Mouse (Mus musculus) forebrain, embryonic 15.5 days (tissue): ENCODE results near the gene Rbm6. TPM values are rescaled to one million over a fixed set of nuclear protein-coding genes. Genes with fewer than 3 reads are reported as not detected.

ENCODE experiments used
- ATAC-seq: fragments of 200-750 bp; cut with Nextera tagmentation; replicated peaks from 2 replicates; pipeline ENCODE4 v1.8.0; 2017; ENCODE audit warnings: mild to moderate bottlenecking, moderate TSS enrichment, moderate library complexity
- H3K27ac ChIP-seq: fragments of 300-500 bp; sonication (generic); replicated peaks from 2 replicates; pipeline ENCODE4 v1.5.1; 2015; ENCODE audit warnings: mild to moderate bottlenecking, inconsistent platforms
- H3K27me3 ChIP-seq: fragments of 300-500 bp; sonication (generic); 2 replicates; pipeline ENCODE4 v1.6.1; 2015; ENCODE audit warnings: inconsistent platforms
- H3K36me3 ChIP-seq: fragments of 300-500 bp; sonication (generic); 2 replicates; pipeline ENCODE4 v1.6.1; 2015; ENCODE audit warnings: mild to moderate bottlenecking, inconsistent platforms
- H3K4me1 ChIP-seq: fragments of 300-500 bp; sonication (generic); 2 replicates; pipeline ENCODE4 v1.6.1; 2015; ENCODE audit warnings: inconsistent platforms
- H3K4me2 ChIP-seq: fragments of 300-500 bp; sonication (generic); replicated peaks from 2 replicates; pipeline ENCODE4 v1.6.1; 2015; ENCODE audit warnings: mild to moderate bottlenecking, inconsistent platforms
- H3K4me3 ChIP-seq: fragments of 300-500 bp; sonication (generic); 2 replicates; pipeline ENCODE4 v1.5.1; 2015; ENCODE audit warnings: mild to moderate bottlenecking, inconsistent platforms
- H3K9ac ChIP-seq: fragments of 300-500 bp; sonication (generic); replicated peaks from 2 replicates; pipeline ENCODE4 v1.6.1; 2015; ENCODE audit warnings: mild to moderate bottlenecking, inconsistent platforms
- H3K9me3 ChIP-seq: fragments of 300-500 bp; sonication (generic); 2 replicates; pipeline ENCODE4 v1.6.1; 2016; ENCODE audit warnings: inconsistent platforms
- WGBS: fragments of 180-500 bp; shearing (Covaris S2); methylation state at CpG from one replicate; pipeline ENCODE4 v1.1.7; 2015; ENCODE audit warnings: mixed read lengths; 5-methylcytosine and 5-hydroxymethylcytosine counted together
- polyA plus RNA-seq: library from polyadenylated mRNA; unstranded; fragments of >200 nt; fragmentation: Nextera tagmentation; extraction: Ambion mirVana; gene quantifications from 2 replicates; pipeline ENCODE4 v1.2.1, GENCODE M21; 2015

The Rbm6 gene
- polyA plus RNA-seq, 1 experiment from 2014 or later = 125 TPM

DNA sequence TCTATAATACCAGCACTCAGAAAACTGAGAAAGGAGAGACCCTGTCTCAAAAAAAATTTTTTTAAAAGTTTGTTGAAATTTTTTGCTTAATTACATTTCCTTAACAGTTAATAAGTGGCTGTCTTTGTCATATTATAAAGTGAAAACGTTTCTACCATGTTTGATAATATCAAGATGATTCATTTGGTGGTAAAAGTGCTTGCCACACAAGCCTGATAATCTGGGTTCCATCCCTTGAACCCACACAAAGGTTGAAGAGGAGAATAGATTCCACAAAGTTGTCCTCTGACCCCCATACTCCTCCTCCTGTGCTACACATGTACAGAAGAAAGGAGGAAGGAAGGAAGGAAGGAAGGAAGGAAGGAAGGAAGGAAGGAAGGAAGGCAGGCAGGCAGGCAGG lies 8.5 kb downstream of the Rbm6 start:
- 0 out of 2 replicates have a peak, but pooled peaks cover 3% of the 10 kb centered on the region for H3K36me3 ChIP-seq
- no peak for ATAC-seq
- H3K27ac ChIP-seq = no peak overlapping the region
- no peak overlapping the region for H3K4me2 ChIP-seq
- peaks cover 3% of the 10 kb centered on the region; the same call in 1 of the 2 replicates for H3K4me1 ChIP-seq
- no peak overlapping the region for H3K4me3 ChIP-seq
- H3K9ac ChIP-seq = no peak overlapping the region
- H3K27me3 ChIP-seq = no peaks in the 10 kb centered on the region
- 75% methylated on average over 1 of the region's 1 CpGs for WGBS
- no peaks in the 10 kb centered on the region for H3K9me3 ChIP-seq

DNA sequence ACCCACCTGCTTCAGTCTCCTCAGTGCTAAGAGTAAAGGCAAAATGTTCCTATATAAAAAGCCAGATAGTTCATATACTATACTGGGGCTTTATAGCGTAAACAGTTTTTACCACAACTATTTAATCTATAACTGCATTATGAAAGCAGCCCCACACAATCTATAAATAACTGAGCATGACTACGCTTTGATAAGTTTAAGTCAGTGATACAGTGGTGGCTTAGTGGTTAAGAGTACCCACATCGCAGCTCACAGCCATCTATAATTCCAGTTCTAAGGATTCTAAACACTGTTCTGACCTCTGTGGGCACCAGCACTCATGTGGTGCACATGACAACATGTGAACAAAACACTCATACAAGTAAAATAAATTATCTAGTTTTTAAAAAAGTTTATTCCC lies 14.7 kb downstream of the Rbm6 start:
- H3K9me3 ChIP-seq = no peaks in the 10 kb centered on the region
- 98% methylated on average over 3 of the region's 3 CpGs for WGBS
- no peaks in the 10 kb centered on the region for H3K4me1 ChIP-seq
- H3K9ac ChIP-seq = no peak overlapping the region
- no peaks in the 10 kb centered on the region for H3K27me3 ChIP-seq
- no peak for ATAC-seq
- no peak overlapping the region for H3K27ac ChIP-seq
- peaks cover 18% of the 10 kb centered on the region for H3K36me3 ChIP-seq
- no peak overlapping the region for H3K4me3 ChIP-seq
- no peak overlapping the region for H3K4me2 ChIP-seq

GRCm38 (mm10) chr9:107848922-107849321 lies 24.1 kb downstream of the Rbm6 start:
- Histone ChIP-seq H3K4me2 (no peak overlapping the region), H3K36me3 (peaks cover 54% of the 10 kb centered on the region), H3K4me3 (no peak overlapping the region), H3K27me3 (no peaks in the 10 kb centered on the region), H3K4me1 (no peaks in the 10 kb centered on the region), H3K27ac (no peak overlapping the region), H3K9me3 (no peaks in the 10 kb centered on the region), H3K9ac (no peak overlapping the region)
- 96% methylated on average over 7 of the region's 7 CpGs for WGBS
- ATAC-seq = no peak

DNA sequence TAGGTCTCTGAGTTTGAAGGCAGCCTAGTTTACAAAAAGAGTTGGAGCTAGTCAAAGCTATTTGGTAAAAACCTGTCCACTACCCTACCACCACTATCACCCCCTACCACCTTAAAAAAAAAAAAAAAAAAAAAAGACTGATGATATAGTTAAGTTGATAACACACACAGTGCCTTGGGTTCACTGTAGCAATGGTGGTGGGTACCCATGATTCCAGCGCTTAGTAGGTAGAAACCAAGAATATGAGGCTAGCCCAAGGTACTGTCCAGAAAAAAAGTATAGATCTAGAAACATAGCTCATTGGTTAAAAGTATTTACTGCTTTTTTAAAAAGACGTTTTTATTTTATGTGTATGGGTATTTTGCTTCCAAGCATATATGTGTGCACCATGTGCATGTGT lies 30.3 kb downstream of the Rbm6 start:
- no peaks in the 10 kb centered on the region for H3K9me3 ChIP-seq
- no peaks in the 10 kb centered on the region for H3K27me3 ChIP-seq
- H3K4me3 ChIP-seq = no peak overlapping the region
- H3K36me3 ChIP-seq = peaks cover 34% of the 10 kb centered on the region
- no peak overlapping the region for H3K4me2 ChIP-seq
- no peaks in the 10 kb centered on the region for H3K4me1 ChIP-seq
- no peak for ATAC-seq
- WGBS = 97% methylated on average over 2 of the region's 2 CpGs
- no peak overlapping the region for H3K27ac ChIP-seq
- no peak overlapping the region for H3K9ac ChIP-seq

DNA sequence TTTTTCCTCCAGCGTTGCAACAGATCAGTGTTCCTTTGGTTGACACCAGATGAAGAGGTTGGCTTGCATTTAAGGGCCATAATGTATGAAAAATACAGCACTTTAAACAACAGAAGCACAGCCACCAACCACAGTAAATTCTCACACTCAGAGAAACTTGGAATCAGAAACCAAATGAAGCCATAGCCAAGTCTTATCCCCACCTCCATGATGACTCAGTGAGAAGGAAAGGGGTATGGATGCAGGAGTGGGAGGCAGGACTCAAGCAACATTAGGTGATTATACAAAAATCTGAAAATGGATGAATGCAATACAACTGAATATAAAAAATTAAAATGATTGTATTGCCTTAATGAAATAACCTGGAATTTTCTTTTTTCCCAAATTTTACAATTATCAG lies 34.2 kb downstream of the Rbm6 start:
- Histone ChIP-seq H3K9ac (no peak overlapping the region), H3K4me1 (no peaks in the 10 kb centered on the region), H3K4me2 (no peak overlapping the region), H3K36me3 (peaks cover 17% of the 10 kb centered on the region), H3K27ac (no peak overlapping the region), H3K9me3 (no peaks in the 10 kb centered on the region), H3K27me3 (no peaks in the 10 kb centered on the region), H3K4me3 (no peak overlapping the region)
- 94% methylated on average over 1 of the region's 1 CpGs for WGBS
- ATAC-seq = no peak

DNA sequence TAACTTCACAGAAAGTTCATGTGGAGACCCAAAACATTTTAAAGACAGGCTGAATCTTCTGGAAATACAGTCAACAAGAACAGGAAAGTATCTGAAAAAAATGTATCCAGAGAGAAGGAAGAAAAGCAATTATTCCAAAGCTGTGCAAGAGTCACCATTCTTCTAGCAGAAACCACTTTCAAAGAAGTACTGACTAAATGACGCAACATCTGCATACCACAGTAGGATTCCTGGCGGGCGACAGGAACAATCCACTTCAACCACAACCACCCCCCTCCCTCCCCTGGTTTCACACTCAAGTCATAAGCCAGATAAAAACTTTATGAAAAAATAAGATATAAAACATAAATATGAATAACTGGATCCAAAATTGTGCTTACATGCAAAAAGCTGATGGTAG lies 39.2 kb downstream of the Rbm6 start:
- no peak overlapping the region for H3K4me2 ChIP-seq
- ATAC-seq = no peak

DNA sequence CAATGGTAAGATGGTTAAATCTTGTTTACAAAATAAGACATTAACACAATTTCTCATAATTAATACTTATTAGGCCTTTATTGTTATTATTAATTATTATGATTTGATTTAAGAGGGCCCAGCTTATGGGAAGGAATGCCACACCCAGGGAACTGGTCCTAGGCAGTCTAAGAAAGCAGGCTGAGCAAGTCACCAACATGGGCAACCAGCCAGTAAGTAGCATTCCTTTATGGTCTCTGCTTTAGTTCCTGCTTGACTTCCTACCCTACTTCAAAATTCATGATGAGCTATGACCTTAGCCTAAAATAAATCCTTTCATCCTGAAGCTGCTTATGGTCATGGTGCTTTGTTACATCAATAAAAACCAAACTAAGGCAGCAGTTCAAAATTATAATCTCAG lies 41.3 kb downstream of the Rbm6 start:
- Histone ChIP-seq H3K4me2 (no peak overlapping the region), H3K27me3 (no peaks in the 10 kb centered on the region), H3K9ac (no peak overlapping the region), H3K27ac (no peak overlapping the region), H3K9me3 (no peaks in the 10 kb centered on the region), H3K36me3 (peaks cover 46% of the 10 kb centered on the region), H3K4me3 (no peak overlapping the region), H3K4me1 (no peaks in the 10 kb centered on the region)
- no peak for ATAC-seq

More for the DNA sequence above, 39.2 kb downstream of the Rbm6 start:
- no peaks in the 10 kb centered on the region for H3K4me1 ChIP-seq
- H3K9me3 ChIP-seq = no peaks in the 10 kb centered on the region
- no peak overlapping the region for H3K27ac ChIP-seq
- WGBS = 87% methylated on average over 3 of the region's 3 CpGs
- H3K27me3 ChIP-seq = no peaks in the 10 kb centered on the region
- peaks cover 44% of the 10 kb centered on the region for H3K36me3 ChIP-seq
- H3K4me3 ChIP-seq = no peak overlapping the region
- H3K9ac ChIP-seq = no peak overlapping the region

DNA sequence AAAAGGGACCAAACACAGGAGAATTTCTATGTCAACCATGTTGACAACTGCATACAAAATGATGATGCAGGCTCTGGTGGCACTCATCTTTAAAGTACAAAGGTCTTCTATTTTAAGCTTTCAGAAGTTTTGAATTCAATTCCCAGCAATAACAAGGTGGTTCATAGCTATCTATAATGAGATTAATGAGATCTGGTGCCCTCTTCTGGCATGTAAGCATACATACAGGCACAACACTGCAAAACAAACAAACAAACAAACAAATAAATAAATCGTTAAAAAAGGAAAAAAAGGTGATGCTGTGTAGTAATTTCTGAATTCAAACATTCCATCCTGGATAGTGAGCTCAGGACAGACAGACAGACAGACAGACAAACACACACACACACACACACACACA lies 60.9 kb downstream of the Rbm6 start:
- H3K4me2 ChIP-seq = no peak overlapping the region
- 82% methylated on average over 1 of the region's 1 CpGs for WGBS
- H3K27ac ChIP-seq = no peak overlapping the region
- H3K36me3 ChIP-seq = peaks cover 28% of the 10 kb centered on the region
- no peak for ATAC-seq
- H3K9ac ChIP-seq = no peak overlapping the region
- H3K4me3 ChIP-seq = no peak overlapping the region
- H3K9me3 ChIP-seq = no peaks in the 10 kb centered on the region
- H3K27me3 ChIP-seq = no peaks in the 10 kb centered on the region
- no peaks in the 10 kb centered on the region for H3K4me1 ChIP-seq

DNA sequence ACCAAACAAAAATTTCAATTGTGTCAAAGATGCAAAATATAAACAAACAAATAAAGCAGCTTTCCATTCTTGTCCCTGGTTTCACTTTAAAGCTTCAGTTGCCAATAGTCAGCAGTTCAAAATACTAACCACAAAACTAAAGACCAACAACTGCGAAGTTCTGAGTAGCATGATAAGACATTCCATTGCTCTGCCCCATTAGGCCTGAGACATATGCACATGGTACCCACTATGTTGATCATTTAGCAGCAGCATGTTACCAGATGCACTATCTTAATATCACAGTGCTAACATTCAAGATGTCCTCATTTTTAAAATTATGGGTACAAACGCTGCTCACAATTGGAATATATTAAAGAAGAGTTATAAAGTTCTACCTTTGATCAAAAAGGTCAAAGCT lies 62.1 kb downstream of the Rbm6 start:
- Histone ChIP-seq H3K9me3 (no peaks in the 10 kb centered on the region), H3K9ac (no peak overlapping the region), H3K4me2 (no peak overlapping the region), H3K27me3 (no peaks in the 10 kb centered on the region), H3K4me1 (no peaks in the 10 kb centered on the region), H3K27ac (no peak overlapping the region), H3K36me3 (peaks cover 23% of the 10 kb centered on the region; the same call in 1 of the 2 replicates), H3K4me3 (no peak overlapping the region)
- no peak for ATAC-seq
- WGBS = 93% methylated on average over 2 of the region's 2 CpGs

DNA sequence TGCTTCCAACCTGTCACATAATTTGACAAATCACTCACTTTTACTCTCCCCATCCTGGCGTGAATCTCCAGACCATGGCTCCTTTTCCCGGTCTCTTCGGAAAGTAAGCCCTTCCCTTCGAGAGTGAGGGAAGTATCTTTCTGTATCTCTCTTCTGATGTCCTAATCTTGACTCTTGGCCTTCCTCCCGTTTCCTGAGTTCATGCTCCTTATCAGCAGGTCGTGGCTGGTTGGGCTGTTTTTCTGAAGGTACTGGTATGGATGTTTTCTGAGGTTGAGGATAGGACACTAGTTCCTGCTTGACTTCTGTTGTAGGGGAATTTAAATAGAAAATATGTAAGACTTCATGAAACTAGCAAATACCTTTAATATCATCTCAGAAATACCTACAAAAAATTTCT lies 81.3 kb downstream of the Rbm6 start:
- Histone ChIP-seq H3K4me2 (no peak overlapping the region), H3K27me3 (no peaks in the 10 kb centered on the region), H3K4me3 (no peak overlapping the region), H3K27ac (no peak overlapping the region), H3K36me3 (peaks cover 72% of the 10 kb centered on the region), H3K9me3 (no peaks in the 10 kb centered on the region), H3K4me1 (no peaks in the 10 kb centered on the region), H3K9ac (no peak overlapping the region)
- WGBS = 93% methylated on average over 6 of the region's 6 CpGs
- no peak for ATAC-seq

DNA sequence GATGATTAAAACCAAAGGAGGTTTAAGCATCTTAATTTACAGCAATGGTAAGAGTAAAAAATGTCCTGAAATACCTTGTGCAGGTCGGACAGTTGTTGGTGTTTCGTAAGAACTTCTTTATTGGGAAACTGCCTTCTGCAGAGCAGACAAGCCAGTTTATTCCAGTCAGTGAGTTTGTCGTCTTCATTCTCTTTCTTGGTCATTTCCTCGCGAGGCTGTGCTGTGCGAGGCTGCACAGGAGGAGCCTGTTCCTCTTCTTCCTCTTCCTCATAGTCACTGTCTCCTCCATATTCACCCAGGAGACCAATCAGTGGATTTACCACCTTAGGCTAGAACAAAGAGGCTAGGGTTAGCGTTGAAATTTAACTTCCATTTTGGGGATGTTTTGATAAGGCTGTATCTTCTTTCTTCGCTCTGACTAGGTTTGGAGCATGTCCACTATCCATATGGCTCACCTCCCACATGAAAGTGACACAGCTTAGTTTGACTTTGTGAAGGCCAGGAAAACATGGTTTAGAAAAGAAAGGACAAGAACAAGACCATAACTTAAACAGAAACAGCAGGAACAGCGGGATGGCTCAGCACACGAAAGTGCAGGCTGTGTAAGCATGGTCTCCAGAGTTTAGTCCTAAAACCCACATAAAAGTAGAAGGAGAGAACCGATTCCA lies 90.4 kb downstream of the Rbm6 start:
- ATAC-seq = no peak
- Histone ChIP-seq H3K9me3 (no peaks in the 10 kb centered on the region), H3K4me2 (no peak overlapping the region), H3K4me3 (no peak overlapping the region), H3K9ac (no peak overlapping the region), H3K4me1 (no peaks in the 10 kb centered on the region), H3K36me3 (peaks cover 89% of the 10 kb centered on the region), H3K27ac (no peak overlapping the region), H3K27me3 (no peaks in the 10 kb centered on the region)
- 97% methylated on average over 11 of the region's 11 CpGs for WGBS

GRCm38 (mm10) chr9:107776809-107777208 lies 96.2 kb downstream of the Rbm6 start:
- Histone ChIP-seq H3K4me1 (no peaks in the 10 kb centered on the region), H3K27ac (no peak overlapping the region), H3K4me2 (no peak overlapping the region), H3K36me3 (peaks cover 77% of the 10 kb centered on the region), H3K9ac (no peak overlapping the region), H3K9me3 (no peaks in the 10 kb centered on the region), H3K4me3 (no peak overlapping the region), H3K27me3 (no peaks in the 10 kb centered on the region)
- no peak for ATAC-seq

DNA sequence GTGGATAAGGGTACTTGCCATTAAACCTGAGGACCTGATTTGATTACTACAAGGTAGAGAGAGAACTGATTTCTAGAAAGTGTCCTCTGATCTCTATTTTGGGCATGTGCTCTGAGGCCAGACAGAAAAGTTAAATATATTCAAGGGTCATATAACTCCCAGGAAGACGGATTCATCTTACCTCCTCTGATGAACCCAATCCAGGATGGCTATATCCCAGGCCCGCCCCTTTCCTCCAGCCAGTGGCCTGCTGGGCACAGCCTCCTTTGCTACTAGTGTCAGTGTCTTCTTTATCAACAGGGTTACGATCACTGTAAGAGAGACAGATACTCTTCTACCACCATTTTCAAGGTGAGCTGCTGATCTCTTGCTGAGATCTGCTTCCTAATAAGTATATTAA lies 98.6 kb downstream of the Rbm6 start:
- Histone ChIP-seq H3K4me3 (no peak overlapping the region), H3K9me3 (no peaks in the 10 kb centered on the region), H3K36me3 (peaks cover 53% of the 10 kb centered on the region), H3K27me3 (no peaks in the 10 kb centered on the region), H3K4me1 (peaks cover 9% of the 10 kb centered on the region), H3K9ac (no peak overlapping the region), H3K27ac (no peak overlapping the region), H3K4me2 (no peak overlapping the region)
- WGBS = 95% methylated on average over 3 of the region's 3 CpGs
- ATAC-seq = no peak
